In genomic region chr4:106705096-106705665, GRCm38 (mm10) we compare ENCODE assay signal across 12 mouse cellular contexts. TPM values are rescaled to one million over a fixed set of nuclear protein-coding genes. Genes with fewer than 3 reads are reported as not detected.
DNase-seq lines count a peak whose midpoint lies in the region; ATAC-seq and TF ChIP-seq lines count a peak whose summit lies in the region.
"Had no signal": no experiment of that assay in that cellular context is flagged by ENCODE, and none has a peak within 500 bp of the region (broad histone marks: within the 10 kb centered on the region; RNA-seq: fewer than 3 reads in every experiment).

No protein-coding gene starts in this region.

- WGBS in lung, embryonic 16.5 days: 27% methylated on average over 8 of the region's 8 CpGs
- 36% methylated on average over 8 of the region's 8 CpGs for WGBS in lung, postnatal 0 days
- WGBS in embryonic facial prominence, embryonic 14.5 days: 55% methylated on average over 8 of the region's 8 CpGs
- 43% methylated on average over 8 of the region's 8 CpGs for WGBS in hindbrain, embryonic 11.5 days
- WGBS in midbrain, postnatal 0 days: 32% methylated on average over 8 of the region's 8 CpGs
- 41% methylated on average over 8 of the region's 8 CpGs for WGBS in kidney, embryonic 16.5 days

- H3K9ac ChIP-seq in lung, embryonic 16.5 days (ENCODE audit: low read length): 0 out of 2 replicates have a peak overlapping the region, but pooled peaks have one; percentile 16
- no peak overlapping the region for H3K9ac ChIP-seq in lung, postnatal 0 days (replicated peaks; ENCODE audit: low read depth)
- H3K9ac ChIP-seq in embryonic facial prominence, embryonic 14.5 days (ENCODE audit: low read depth, low read length): no peak overlapping the region
- peak overlapping the region; percentile 2; the same call in 1 of the 2 replicates for H3K9ac ChIP-seq in hindbrain, embryonic 11.5 days (ENCODE audit: low read depth, low read length)
- peak overlapping the region; percentile 33; the same call in 1 of the 2 replicates for H3K9ac ChIP-seq in midbrain, postnatal 0 days (replicated peaks; ENCODE audit: low read length, poor library complexity, severe bottlenecking)
- H3K9ac ChIP-seq in kidney, embryonic 16.5 days (replicated peaks; ENCODE audit: low read length): no peak overlapping the region
- H3K9ac ChIP-seq: neural tube, embryonic 12.5 days had no signal

- no peak overlapping the region for H3K4me3 ChIP-seq in lung, embryonic 16.5 days (ENCODE audit: low read length)
- H3K4me3 ChIP-seq in lung, postnatal 0 days (ENCODE audit: low read depth, low read length): no peak overlapping the region
- H3K4me3 ChIP-seq in embryonic facial prominence, embryonic 14.5 days (ENCODE audit: low read depth, low read length): no peak overlapping the region
- no peak overlapping the region for H3K4me3 ChIP-seq in hindbrain, embryonic 11.5 days (ENCODE audit: low read depth, low read length)
- H3K4me3 ChIP-seq in midbrain, postnatal 0 days (ENCODE audit: low read depth, low read length): no peak overlapping the region
- H3K4me3 ChIP-seq in kidney, embryonic 16.5 days (ENCODE audit: low read length): no peak overlapping the region
- H3K4me3 ChIP-seq: neural tube, embryonic 12.5 days had no signal

- no peaks in the 10 kb centered on the region for H3K27me3 ChIP-seq in lung, embryonic 16.5 days (ENCODE audit: control insufficient read depth, insufficient read depth, low read depth, low read length)
- no peaks in the 10 kb centered on the region for H3K27me3 ChIP-seq in lung, postnatal 0 days (replicated peaks; ENCODE audit: insufficient read depth, low read length)
- H3K27me3 ChIP-seq in embryonic facial prominence, embryonic 14.5 days (replicated peaks; ENCODE audit: control insufficient read depth, insufficient read depth, low read length): no peaks in the 10 kb centered on the region; the same call in 1 of the 2 replicates
- H3K27me3 ChIP-seq in hindbrain, embryonic 11.5 days (ENCODE audit: control insufficient read depth, insufficient read depth, low read length): no peaks in the 10 kb centered on the region
- no peaks in the 10 kb centered on the region for H3K27me3 ChIP-seq in midbrain, postnatal 0 days (ENCODE audit: insufficient read depth, low read length)
- H3K27me3 ChIP-seq in kidney, embryonic 16.5 days (ENCODE audit: insufficient read depth, low read length): no peaks in the 10 kb centered on the region
- H3K27me3 ChIP-seq: neural tube, embryonic 12.5 days had no signal

- H3K9me3 ChIP-seq in lung, embryonic 16.5 days (ENCODE audit: control insufficient read depth, low read length): no peaks in the 10 kb centered on the region
- H3K9me3 ChIP-seq in lung, postnatal 0 days (ENCODE audit: low read length): no peaks in the 10 kb centered on the region
- no peaks in the 10 kb centered on the region for H3K9me3 ChIP-seq in embryonic facial prominence, embryonic 14.5 days (ENCODE audit: control insufficient read depth, low read length)
- H3K9me3 ChIP-seq in hindbrain, embryonic 11.5 days (ENCODE audit: control insufficient read depth, low read length): no peaks in the 10 kb centered on the region
- no peaks in the 10 kb centered on the region for H3K9me3 ChIP-seq in midbrain, postnatal 0 days (ENCODE audit: low read length)
- H3K9me3 ChIP-seq in kidney, embryonic 16.5 days (ENCODE audit: low read length): no peaks in the 10 kb centered on the region
- H3K9me3 ChIP-seq: neural tube, embryonic 12.5 days had no signal

- no peaks in the 10 kb centered on the region for H3K36me3 ChIP-seq in lung, embryonic 16.5 days (ENCODE audit: control insufficient read depth, insufficient read depth, low read length)
- no peaks in the 10 kb centered on the region for H3K36me3 ChIP-seq in lung, postnatal 0 days (ENCODE audit: insufficient read depth, low read length)
- no peaks in the 10 kb centered on the region for H3K36me3 ChIP-seq in embryonic facial prominence, embryonic 14.5 days (ENCODE audit: control insufficient read depth, insufficient read depth, low read length)
- no peaks in the 10 kb centered on the region for H3K36me3 ChIP-seq in hindbrain, embryonic 11.5 days (ENCODE audit: control insufficient read depth, insufficient read depth, low read length)
- no peaks in the 10 kb centered on the region for H3K36me3 ChIP-seq in midbrain, postnatal 0 days (ENCODE audit: insufficient read depth, low read length)
- no peaks in the 10 kb centered on the region for H3K36me3 ChIP-seq in kidney, embryonic 16.5 days (ENCODE audit: insufficient read depth, low read length)
- H3K36me3 ChIP-seq: neural tube, embryonic 12.5 days had no signal

- ATAC-seq in lung, embryonic 16.5 days (ENCODE audit: low read depth): no peak
- ATAC-seq in lung, postnatal 0 days: no peak
- ATAC-seq in embryonic facial prominence, embryonic 14.5 days (ENCODE audit: low read depth): no peak
- no peak for ATAC-seq in hindbrain, embryonic 11.5 days (ENCODE audit: low FRiP score)
- ATAC-seq in midbrain, postnatal 0 days (ENCODE audit: low FRiP score): no peak
- ATAC-seq in kidney, embryonic 16.5 days (ENCODE audit: low FRiP score, low TSS enrichment): no peak

- TF ChIP-seq CTCF in lung, postnatal 0 days (IDR thresholded peaks at IDR 0.05): no peak
- TF ChIP-seq CTCF in midbrain, postnatal 0 days (IDR thresholded peaks at IDR 0.05): no peak

- H3K4me1 ChIP-seq in lung, embryonic 16.5 days (replicated peaks; ENCODE audit: control insufficient read depth, insufficient read depth, low read length): no peaks in the 10 kb centered on the region; the same call in 1 of the 2 replicates
- no peaks in the 10 kb centered on the region for H3K4me1 ChIP-seq in lung, postnatal 0 days (ENCODE audit: insufficient read depth, low read depth, low read length)
- H3K4me1 ChIP-seq in embryonic facial prominence, embryonic 14.5 days (ENCODE audit: control insufficient read depth, insufficient read depth, low read length): peaks cover 15% of the 10 kb centered on the region
- no peaks in the 10 kb centered on the region for H3K4me1 ChIP-seq in hindbrain, embryonic 11.5 days (replicated peaks; ENCODE audit: control insufficient read depth, insufficient read depth, low read length)
- peaks cover 18% of the 10 kb centered on the region for H3K4me1 ChIP-seq in midbrain, postnatal 0 days (ENCODE audit: insufficient read depth, low read length)
- H3K4me1 ChIP-seq in kidney, embryonic 16.5 days (ENCODE audit: insufficient read depth, low read length): peaks cover 10% of the 10 kb centered on the region

- TF ChIP-seq EP300 in lung, postnatal 0 days (IDR thresholded peaks at IDR 0.05): no peak

- no peak overlapping the region for H3K4me2 ChIP-seq in lung, embryonic 16.5 days (ENCODE audit: low read depth, low read length)
- H3K4me2 ChIP-seq in lung, postnatal 0 days (replicated peaks; ENCODE audit: low read depth, low read length): no peak overlapping the region
- no peak overlapping the region for H3K4me2 ChIP-seq in embryonic facial prominence, embryonic 14.5 days (ENCODE audit: low read depth, low read length)
- no peak overlapping the region for H3K4me2 ChIP-seq in hindbrain, embryonic 11.5 days (replicated peaks; ENCODE audit: low read depth, low read length)
- no peak overlapping the region for H3K4me2 ChIP-seq in midbrain, postnatal 0 days (ENCODE audit: low read depth, low read length, poor library complexity, severe bottlenecking)
- H3K4me2 ChIP-seq in kidney, embryonic 16.5 days (replicated peaks; ENCODE audit: low read depth, low read length): no peak overlapping the region
- H3K4me2 ChIP-seq: neural tube, embryonic 12.5 days had no signal

- DNase-seq in lung, postnatal 0 days (ENCODE audit: low spot score): no peak
- DNase-seq in embryonic facial prominence, embryonic 14.5 days (ENCODE audit: low spot score): no peak
- no peak for DNase-seq in hindbrain, embryonic 11.5 days (ENCODE audit: low spot score)
- DNase-seq in midbrain, postnatal 0 days (ENCODE audit: low spot score): peak; percentile 9
- no peak for DNase-seq in urinary bladder, postnatal 10 days (ENCODE audit: low spot score)
- no peak for DNase-seq in lung, postnatal 4 days
- DNase-seq: spleen, adult 18-20 months had no signal

- H3K27ac ChIP-seq in lung, embryonic 16.5 days (ENCODE audit: low read length): no peak overlapping the region
- no peak overlapping the region for H3K27ac ChIP-seq in lung, postnatal 0 days (ENCODE audit: low read length)
- 0 out of 2 replicates have a peak overlapping the region, but pooled peaks have one; percentile 0 for H3K27ac ChIP-seq in embryonic facial prominence, embryonic 14.5 days (replicated peaks; ENCODE audit: low read depth, low read length)
- no peak overlapping the region for H3K27ac ChIP-seq in hindbrain, embryonic 11.5 days (ENCODE audit: low read depth, low read length)
- peak overlapping the region; percentile 74 for H3K27ac ChIP-seq in midbrain, postnatal 0 days (ENCODE audit: low read depth, low read length)
- no peak overlapping the region for H3K27ac ChIP-seq in kidney, embryonic 16.5 days (ENCODE audit: low read length)
- H3K27ac ChIP-seq: macrophage had no signal

RNA-seq across cellular contexts. Expression of gene Mroh7, which starts 25.5 kb away (rescaled TPM):
- 0.13 TPM in 1 of 2 replicates, not detected in the other for polyA plus RNA-seq in lung, embryonic 16.5 days (2015; fragmentation: Nextera tagmentation; extraction: Ambion mirVana)
- polyA plus RNA-seq in lung, postnatal 0 days (2015; fragmentation: Nextera tagmentation; extraction: Ambion mirVana): 0.05 and 0.43 TPM in 2 replicates
- 0.24 and 0.84 TPM in 2 replicates for polyA plus RNA-seq in embryonic facial prominence, embryonic 14.5 days (2014; fragmentation: Nextera tagmentation; extraction: Ambion mirVana)
- polyA plus RNA-seq in hindbrain, embryonic 11.5 days (2014; fragmentation: Nextera tagmentation; extraction: Ambion mirVana): 0.25 TPM in 1 of 2 replicates, not detected in the other
- 1.1 and 1.3 TPM in 2 replicates for total RNA-seq in midbrain, postnatal 0 days (2014; rRNA removed)
- polyA plus RNA-seq in midbrain, postnatal 0 days (2015; fragmentation: Nextera tagmentation; extraction: Ambion mirVana): 0.59 and 0.64 TPM in 2 replicates
- polyA plus RNA-seq in kidney, embryonic 16.5 days (2015; fragmentation: Nextera tagmentation; extraction: Ambion mirVana): 0.74 and 1.8 TPM in 2 replicates
- total RNA-seq: hematopoietic stem cell, adult 5-6 weeks had no signal
- polyA plus RNA-seq: macrophage had no signal

RNA-seq across cellular contexts. Expression of gene Ttc4, which starts 26.4 kb away (rescaled TPM):
- 89.7 and 92.3 TPM in 2 replicates for polyA plus RNA-seq in lung, embryonic 16.5 days (2015; fragmentation: Nextera tagmentation; extraction: Ambion mirVana)
- polyA plus RNA-seq in lung, postnatal 0 days (2015; fragmentation: Nextera tagmentation; extraction: Ambion mirVana): 38.8 and 39.0 TPM in 2 replicates
- 71.2 and 80.9 TPM in 2 replicates for polyA plus RNA-seq in embryonic facial prominence, embryonic 14.5 days (2014; fragmentation: Nextera tagmentation; extraction: Ambion mirVana)
- polyA plus RNA-seq in hindbrain, embryonic 11.5 days (2014; fragmentation: Nextera tagmentation; extraction: Ambion mirVana): 78.5 and 95.4 TPM in 2 replicates
- total RNA-seq in midbrain, postnatal 0 days (2014; rRNA removed): 121 and 127 TPM in 2 replicates
- polyA plus RNA-seq in midbrain, postnatal 0 days (2015; fragmentation: Nextera tagmentation; extraction: Ambion mirVana): 93.2 and 111 TPM in 2 replicates
- 126 and 139 TPM in 2 replicates for polyA plus RNA-seq in kidney, embryonic 16.5 days (2015; fragmentation: Nextera tagmentation; extraction: Ambion mirVana)

RNA-seq across cellular contexts. Expression of gene Fam151a, which starts 28.5 kb away (rescaled TPM):
- 0.18 and 0.30 TPM in 2 replicates for polyA plus RNA-seq in lung, embryonic 16.5 days (2015; fragmentation: Nextera tagmentation; extraction: Ambion mirVana)
- 0.31 and 0.40 TPM in 2 replicates for polyA plus RNA-seq in lung, postnatal 0 days (2015; fragmentation: Nextera tagmentation; extraction: Ambion mirVana)
- polyA plus RNA-seq in embryonic facial prominence, embryonic 14.5 days (2014; fragmentation: Nextera tagmentation; extraction: Ambion mirVana): 0.17 and 0.49 TPM in 2 replicates
- not detected in 2 replicates for polyA plus RNA-seq in hindbrain, embryonic 11.5 days (2014; fragmentation: Nextera tagmentation; extraction: Ambion mirVana)
- not detected in 2 replicates for total RNA-seq in midbrain, postnatal 0 days (2014; rRNA removed)
- polyA plus RNA-seq in midbrain, postnatal 0 days (2015; fragmentation: Nextera tagmentation; extraction: Ambion mirVana): not detected in 2 replicates
- 6.8 and 8.1 TPM in 2 replicates for polyA plus RNA-seq in kidney, embryonic 16.5 days (2015; fragmentation: Nextera tagmentation; extraction: Ambion mirVana)
- total RNA-seq: hematopoietic stem cell, adult 5-6 weeks had no signal
- polyA plus RNA-seq: macrophage; neural tube, embryonic 12.5 days had no signal

RNA-seq across cellular contexts. Expression of gene Pars2, which starts 54.3 kb away (rescaled TPM):
- 12.2 and 13.2 TPM in 2 replicates for polyA plus RNA-seq in lung, embryonic 16.5 days (2015; fragmentation: Nextera tagmentation; extraction: Ambion mirVana)
- polyA plus RNA-seq in lung, postnatal 0 days (2015; fragmentation: Nextera tagmentation; extraction: Ambion mirVana): 5.2 and 5.8 TPM in 2 replicates
- 12.2 and 12.4 TPM in 2 replicates for polyA plus RNA-seq in embryonic facial prominence, embryonic 14.5 days (2014; fragmentation: Nextera tagmentation; extraction: Ambion mirVana)
- 9.6 and 10.3 TPM in 2 replicates for polyA plus RNA-seq in hindbrain, embryonic 11.5 days (2014; fragmentation: Nextera tagmentation; extraction: Ambion mirVana)
- total RNA-seq in midbrain, postnatal 0 days (2014; rRNA removed): 5.9 and 10.3 TPM in 2 replicates
- 7.0 and 7.4 TPM in 2 replicates for polyA plus RNA-seq in midbrain, postnatal 0 days (2015; fragmentation: Nextera tagmentation; extraction: Ambion mirVana)
- polyA plus RNA-seq in kidney, embryonic 16.5 days (2015; fragmentation: Nextera tagmentation; extraction: Ambion mirVana): 16.0 and 17.9 TPM in 2 replicates

Comparison
In these comparisons a context has a peak if more than half of its experiments do, and no peak if none do; other contexts are left out.
1. H3K9ac ChIP-seq: peak in lung, embryonic 16.5 days (single experiment), hindbrain, embryonic 11.5 days (single experiment) and midbrain, postnatal 0 days (single experiment); none in lung, postnatal 0 days (single experiment), embryonic facial prominence, embryonic 14.5 days (single experiment) and kidney, embryonic 16.5 days (single experiment).
2. H3K27ac ChIP-seq: peak in embryonic facial prominence, embryonic 14.5 days (single experiment) and midbrain, postnatal 0 days (single experiment); none in lung, embryonic 16.5 days (single experiment), lung, postnatal 0 days (single experiment), hindbrain, embryonic 11.5 days (single experiment) and kidney, embryonic 16.5 days (single experiment).